Mouse (Mus musculus) CH12.LX (cell line): ENCODE measurements at regions not wholly inside any gene's neighbourhood (a gene's known extent, or its start where the extent isn't known, plus 50 kb on each side); places are given as distances from the start of the nearest gene placed in this dataset.

Source experiments
- DNase-seq: peaks from one replicate; pipeline ENCODE4 v3.0.0-alpha.2; 2013; ENCODE audit errors: extremely low read depth
- H3K27ac ChIP-seq: 2 replicates; pipeline ENCODE4 v1.5.1; 2012; ENCODE audit warnings: low read depth, mild to moderate bottlenecking, control low read depth, moderate library complexity; ENCODE audit not compliant: insufficient read depth
- H3K27me3 ChIP-seq: replicated peaks from 2 replicates; pipeline ENCODE3; 2012; ENCODE audit warnings: inconsistent platforms
- H3K36me3 ChIP-seq, 2 experiments: replicated peaks in 1 of 2; 2 replicates each; pipeline versions ENCODE3 to v1.6.1; 2012; ENCODE audit warnings: inconsistent platforms in 1 of 2, low read length in 1 of 2, mild to moderate bottlenecking in 1 of 2, mixed read lengths in 1 of 2, moderate library complexity in 1 of 2; ENCODE audit not compliant: control insufficient read depth in 1 of 2, insufficient read depth in 1 of 2
- H3K4me1 ChIP-seq, 2 experiments: 2 replicates each; pipeline ENCODE4 v1.6.1; 2012; ENCODE audit warnings: inconsistent platforms in 1 of 2, moderate library complexity in 1 of 2; ENCODE audit not compliant: insufficient read depth in 2 of 2, control insufficient read depth in 1 of 2
- H3K4me2 ChIP-seq: 2 replicates; pipeline ENCODE4 v1.6.1; 2012; ENCODE audit warnings: low read depth, mild to moderate bottlenecking, control low read depth; ENCODE audit not compliant: poor library complexity, insufficient read depth, severe bottlenecking
- H3K4me3 ChIP-seq, 3 experiments: fragments of 150-350 bp in 1 of 3; sonication (generic) in 1 of 3; replicated peaks in 1 of 3; 2 replicates each; pipeline versions ENCODE3 to v1.5.1; 2011 to 2012; ENCODE audit warnings: low read depth in 2 of 3, low read length in 2 of 3, mild to moderate bottlenecking in 2 of 3, moderate library complexity in 2 of 3, control low read depth in 1 of 3, improper control_type of control experiment in 1 of 3, inconsistent platforms in 1 of 3, mixed read lengths in 1 of 3; ENCODE audit not compliant: poor library complexity in 1 of 3
- H3K79me2 ChIP-seq: replicated peaks from 2 replicates; pipeline ENCODE4 v1.6.1; 2012; ENCODE audit warnings: mild to moderate bottlenecking, moderate library complexity; ENCODE audit not compliant: control insufficient read depth, poor library complexity, insufficient read depth, severe bottlenecking; ENCODE audit errors: extremely low read depth
- H3K9ac ChIP-seq: 2 replicates; pipeline ENCODE4 v1.6.1; 2012; ENCODE audit warnings: low read depth, mild to moderate bottlenecking, control low read depth, moderate library complexity; ENCODE audit not compliant: insufficient read depth
- H3K9me3 ChIP-seq: replicated peaks from 2 replicates; pipeline ENCODE3; 2012; ENCODE audit warnings: low read length, inconsistent platforms, mixed read lengths
- BHLHE40 ChIP-seq: IDR thresholded peaks from 2 replicates; pipeline ENCODE4 v1.6.1; 2011; ENCODE audit warnings: mild to moderate bottlenecking, low read depth, low read length, improper control_type of control experiment
- CHD2 ChIP-seq: IDR thresholded peaks from 2 replicates; pipeline ENCODE4 v1.6.1; 2011; ENCODE audit warnings: low read length, improper control_type of control experiment
- CTCF ChIP-seq, 2 experiments: IDR thresholded peaks in 1 of 2; conservative IDR thresholded peaks in 1 of 2; 2 replicates each; pipeline ENCODE4 v1.5.1; 2011 to 2012; ENCODE audit warnings: low read depth in 2 of 2, low read length in 2 of 2, improper control_type of control experiment in 1 of 2, inconsistent platforms in 1 of 2, mild to moderate bottlenecking in 1 of 2, moderate library complexity in 1 of 2
- E2F4 ChIP-seq: IDR thresholded peaks from 2 replicates; pipeline ENCODE4 v1.6.1; 2011; ENCODE audit warnings: low read depth, low read length, improper control_type of control experiment; ENCODE audit not compliant: insufficient replicate concordance
- ELF1 ChIP-seq: IDR thresholded peaks from 2 replicates; pipeline ENCODE4 v1.6.1; 2014; ENCODE audit warnings: low read depth, mild to moderate bottlenecking, inconsistent platforms, low read length, improper control_type of control experiment
- ETS1 ChIP-seq: conservative IDR thresholded peaks from 2 replicates; pipeline ENCODE4 v1.6.1; 2012; ENCODE audit warnings: low read depth, mild to moderate bottlenecking, inconsistent platforms, low read length, improper control_type of control experiment, moderate library complexity
- HCFC1 ChIP-seq: IDR thresholded peaks from 2 replicates; pipeline ENCODE4 v1.6.1; 2012; ENCODE audit warnings: low read depth, mild to moderate bottlenecking, inconsistent platforms, low read length, improper control_type of control experiment
- JUN ChIP-seq: IDR thresholded peaks from 2 replicates; pipeline ENCODE4 v1.6.1; 2011; ENCODE audit warnings: low read depth, mild to moderate bottlenecking, low read length, improper control_type of control experiment, moderate library complexity; ENCODE audit not compliant: insufficient read depth
- JUND ChIP-seq: conservative IDR thresholded peaks from 2 replicates; pipeline ENCODE4 v1.6.1; 2011; ENCODE audit warnings: low read depth, low read length, improper control_type of control experiment
- KAT2A ChIP-seq: IDR thresholded peaks from 2 replicates; pipeline ENCODE4 v1.6.1; 2012; ENCODE audit warnings: low read length, improper control_type of control experiment, inconsistent platforms; ENCODE audit not compliant: insufficient replicate concordance
- MAX ChIP-seq: IDR thresholded peaks from 2 replicates; pipeline ENCODE4 v1.6.1; 2011; ENCODE audit warnings: low read length, improper control_type of control experiment
- MAZ ChIP-seq: IDR thresholded peaks from 2 replicates; pipeline ENCODE4 v1.6.1; 2012; ENCODE audit warnings: low read depth, mild to moderate bottlenecking, inconsistent platforms, low read length, improper control_type of control experiment, moderate library complexity
- MEF2A ChIP-seq: IDR thresholded peaks from 2 replicates; pipeline ENCODE4 v1.6.1; 2014; ENCODE audit warnings: low read depth, mild to moderate bottlenecking, inconsistent platforms, low read length, improper control_type of control experiment, borderline replicate concordance
- MYC ChIP-seq: IDR thresholded peaks from 2 replicates; pipeline ENCODE4 v1.6.1; 2011; ENCODE audit warnings: low read depth, mild to moderate bottlenecking, improper control_type of control experiment, low read length
- POLR2A ChIP-seq: IDR thresholded peaks from 2 replicates; pipeline ENCODE4 v1.6.1; 2011; ENCODE audit warnings: low read depth, mild to moderate bottlenecking, improper control_type of control experiment, low read length
- POLR2AphosphoS2 ChIP-seq: IDR thresholded peaks from 2 replicates; pipeline ENCODE4 v1.6.1; 2011; ENCODE audit warnings: low read depth, low read length, improper control_type of control experiment
- RAD21 ChIP-seq: IDR thresholded peaks from 2 replicates; pipeline ENCODE4 v1.6.1; 2011; ENCODE audit warnings: low read depth, mild to moderate bottlenecking, low read length, improper control_type of control experiment, moderate library complexity
- TBP ChIP-seq: conservative IDR thresholded peaks from 2 replicates; pipeline ENCODE4 v1.6.1; 2011; ENCODE audit warnings: low read depth, low read length, improper control_type of control experiment
- UBTF ChIP-seq: IDR thresholded peaks from 2 replicates; pipeline ENCODE4 v1.6.1; 2012; ENCODE audit warnings: low read depth, mild to moderate bottlenecking, inconsistent platforms, low read length, improper control_type of control experiment, moderate library complexity
- ZC3H11A ChIP-seq: IDR thresholded peaks from 2 replicates; pipeline ENCODE4 v1.6.1; 2012; ENCODE audit warnings: low read depth, mild to moderate bottlenecking, inconsistent platforms, low read length, improper control_type of control experiment
- ZNF384 ChIP-seq: IDR thresholded peaks from 2 replicates; pipeline ENCODE4 v1.6.1; 2012; ENCODE audit warnings: low read depth, low read length, improper control_type of control experiment, inconsistent platforms
- dilution Hi-C: fragments of 300-500 bp; cut with MboI; formaldehyde crosslinking; loops from 2 replicates; pipeline ENCODE4 v1.14.3; 2020; ENCODE audit warnings: low sequenced_read_pairs; ENCODE audit not compliant: extremely low pct_unique_long_range_greater_than_20kb, extremely low pct_ligation_motif_present
- in situ Hi-C: fragments of 300-500 bp; cut with MboI; formaldehyde crosslinking; loops from 3 replicates; pipeline ENCODE4 v1.14.3; 2019; ENCODE audit warnings: low sequenced_read_pairs, low pct_ligation_motif_present, low pct_unique_long_range_greater_than_20kb, mixed read lengths

DNA sequence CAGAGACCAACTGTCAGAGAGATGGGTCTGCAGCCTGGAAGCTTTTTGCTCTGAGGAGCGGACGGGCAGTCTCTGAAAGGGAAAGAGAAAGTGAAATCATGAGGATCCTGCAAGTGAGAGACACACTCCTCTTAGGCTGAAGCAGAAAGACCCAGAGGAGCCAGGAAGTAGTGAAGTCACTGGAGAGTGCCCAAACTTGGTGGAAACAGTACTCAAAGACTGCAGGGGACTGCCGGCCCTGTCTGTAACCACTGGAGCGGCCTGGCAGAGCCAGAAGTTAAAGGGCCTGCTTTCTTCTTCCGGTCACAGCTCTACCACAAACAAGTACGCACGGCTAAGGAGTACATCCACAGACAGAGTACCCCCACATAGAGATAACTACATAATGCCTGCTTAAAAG is 326.5 kb downstream of the Efnb2 start:
- dilution Hi-C loops, result no loop called here
- TF ChIP-seq JUND (no peak), RAD21 (no peak), BHLHE40 (no peak), MAX (no peak), CTCF (conservative IDR thresholded peaks at IDR 0.05 in 1 of 2, IDR thresholded peaks at IDR 0.05 in 1 of 2; ENCODE audit: low read depth in 2 of 2, low read length in 2 of 2) (no peak), TBP (no peak), ETS1 (no peak), CHD2 (no peak), ELF1 (no peak), ZNF384 (no peak), POLR2AphosphoS2 (no peak), MAZ (no peak), KAT2A (no peak), JUN (no peak), POLR2A (no peak), ZC3H11A (no peak), UBTF (no peak), E2F4 (no peak)
- H3K4me2 ChIP-seq, result no peak overlapping the region
- H3K79me2 ChIP-seq, result no peaks in the 10 kb centered on the region
- H3K36me3 ChIP-seq, result no peaks in the 10 kb centered on the region
- H3K4me1 ChIP-seq, result no peaks in the 10 kb centered on the region
- H3K27me3 ChIP-seq, result no peaks in the 10 kb centered on the region
- H3K9ac ChIP-seq, result no peak overlapping the region
- in situ Hi-C loops, result no loop called here
- peaks cover 78% of the 10 kb centered on the region for H3K9me3 ChIP-seq
- H3K4me3 ChIP-seq, result no peak overlapping the region
- no peak overlapping the region for H3K27ac ChIP-seq
- no peak for DNase-seq

DNA sequence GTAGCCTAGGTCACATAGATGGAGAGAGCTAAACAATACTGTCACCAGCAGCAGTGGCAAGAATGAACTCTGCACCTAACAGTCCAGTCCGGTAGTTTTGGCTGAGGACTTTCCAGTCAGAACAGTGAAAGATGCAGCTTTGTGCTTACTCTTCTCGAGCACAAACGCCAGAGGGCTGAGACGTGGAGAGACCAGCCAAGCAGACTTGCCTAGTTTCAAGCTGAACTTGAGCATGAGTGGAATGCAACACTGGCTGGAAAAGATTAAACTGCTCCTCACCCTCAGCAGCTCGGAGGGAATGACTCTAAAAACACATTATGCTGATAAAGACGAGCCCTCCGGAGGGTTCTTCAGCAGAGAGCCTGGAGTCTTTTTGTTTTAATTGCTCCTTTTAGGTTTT is 329.8 kb downstream of the Efnb2 start:
- in situ Hi-C loops, result no loop called here
- H3K36me3 ChIP-seq, result no peaks in the 10 kb centered on the region
- no peak overlapping the region for H3K9ac ChIP-seq
- peaks cover 66% of the 10 kb centered on the region for H3K9me3 ChIP-seq
- no peak overlapping the region for H3K4me3 ChIP-seq
- no peak overlapping the region for H3K27ac ChIP-seq
- DNase-seq, result no peak
- no peaks in the 10 kb centered on the region for H3K27me3 ChIP-seq
- no peak overlapping the region for H3K4me2 ChIP-seq
- no peaks in the 10 kb centered on the region for H3K4me1 ChIP-seq
- no peak for TF ChIP-seq JUN
- TF ChIP-seq HCFC1, result no peak
- no peak for TF ChIP-seq MYC
- TF ChIP-seq MEF2A, result no peak
- dilution Hi-C loops, result no loop called here
- no peaks in the 10 kb centered on the region for H3K79me2 ChIP-seq
